Mouse (Mus musculus): Measurements from ENCODE around the gene Gal3st1. TPM values are rescaled to one million over a fixed set of nuclear protein-coding genes. Genes with fewer than 3 reads are reported as not detected.
"Not testable (repeated sequence)": the region's sequence is repeated elsewhere in the genome, so short reads cannot be mapped to it uniquely, and the experiment has no call there.

The Gal3st1 gene
- polyA plus RNA-seq, 1 experiment from 2014 or later, result 0.41 TPM

DNA sequence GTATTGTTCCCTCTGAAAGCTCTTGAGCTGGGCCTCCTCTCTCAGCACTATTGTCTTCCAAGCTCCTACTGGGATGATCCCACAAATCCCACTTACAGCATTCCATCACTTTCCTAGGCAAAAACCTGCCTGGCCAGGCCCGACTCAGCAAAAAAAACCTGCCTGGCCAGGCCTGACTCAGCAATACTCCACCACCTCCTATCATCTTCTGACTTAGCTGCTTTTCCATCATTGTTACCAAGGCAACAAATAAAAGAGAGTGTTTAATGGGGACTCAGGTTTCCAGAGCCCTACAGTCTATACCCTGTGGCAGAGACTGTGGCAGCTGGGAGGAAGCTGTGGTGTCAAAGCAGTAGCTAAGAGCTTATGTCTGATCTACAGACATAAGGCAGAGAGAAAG lies 29.2 kb downstream of the Gal3st1 start:
- Histone ChIP-seq H3K4me3 (ENCODE audit: low read depth, low read length) (no peak overlapping the region), H3K4me2 (ENCODE audit: low read depth, low read length, severe bottlenecking) (no peak overlapping the region), H3K9me3 (ENCODE audit: control insufficient read depth, low read length) (no peaks in the 10 kb centered on the region), H3K27ac (ENCODE audit: low read depth, low read length) (no peak overlapping the region), H3K36me3 (ENCODE audit: control insufficient read depth, insufficient read depth, low read length) (no peaks in the 10 kb centered on the region), H3K4me1 (replicated peaks; ENCODE audit: control insufficient read depth, insufficient read depth, low read length) (no peaks in the 10 kb centered on the region), H3K27me3 (ENCODE audit: control insufficient read depth, insufficient read depth, low read length) (no peaks in the 10 kb centered on the region), H3K9ac (ENCODE audit: low read length) (no peak overlapping the region)
- no peak for ATAC-seq (replicated peaks; ENCODE audit: low FRiP score)
- 74% methylated on average over 1 of the region's 1 CpGs for WGBS
- DNase-seq (ENCODE audit: low spot score), result no peak

DNA sequence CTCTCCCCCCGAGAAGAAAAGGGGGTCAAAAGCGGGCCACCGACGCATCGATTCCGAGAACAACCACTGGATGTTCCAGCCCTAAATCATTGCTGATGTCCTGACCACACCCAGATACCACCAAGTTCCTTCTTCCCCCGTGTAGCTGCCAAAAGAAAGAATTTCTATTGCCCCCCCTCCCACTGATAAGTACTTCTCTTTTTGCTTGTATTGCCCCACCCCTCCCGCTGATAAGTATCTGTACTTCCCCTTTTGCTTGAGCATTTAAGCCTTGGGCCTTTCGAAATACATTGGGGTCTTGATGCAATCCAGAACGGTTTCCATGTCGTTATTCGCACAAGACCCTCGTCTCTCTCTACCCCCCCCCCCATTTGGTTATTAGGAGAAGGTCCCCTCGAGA lies 32.4 kb downstream of the Gal3st1 start:
- not testable (repeated sequence) for H3K27ac ChIP-seq (ENCODE audit: low read depth, low read length); H3K4me2 ChIP-seq (ENCODE audit: low read depth, low read length, severe bottlenecking); H3K4me1 ChIP-seq (replicated peaks; ENCODE audit: control insufficient read depth, insufficient read depth, low read length); H3K9ac ChIP-seq (ENCODE audit: low read length); H3K36me3 ChIP-seq (ENCODE audit: control insufficient read depth, insufficient read depth, low read length); H3K4me3 ChIP-seq (ENCODE audit: low read depth, low read length); H3K27me3 ChIP-seq (ENCODE audit: control insufficient read depth, insufficient read depth, low read length); DNase-seq (ENCODE audit: low spot score); ATAC-seq (replicated peaks; ENCODE audit: low FRiP score); H3K9me3 ChIP-seq (ENCODE audit: control insufficient read depth, low read length)
- WGBS, result 92% methylated on average over 14 of the region's 14 CpGs

DNA sequence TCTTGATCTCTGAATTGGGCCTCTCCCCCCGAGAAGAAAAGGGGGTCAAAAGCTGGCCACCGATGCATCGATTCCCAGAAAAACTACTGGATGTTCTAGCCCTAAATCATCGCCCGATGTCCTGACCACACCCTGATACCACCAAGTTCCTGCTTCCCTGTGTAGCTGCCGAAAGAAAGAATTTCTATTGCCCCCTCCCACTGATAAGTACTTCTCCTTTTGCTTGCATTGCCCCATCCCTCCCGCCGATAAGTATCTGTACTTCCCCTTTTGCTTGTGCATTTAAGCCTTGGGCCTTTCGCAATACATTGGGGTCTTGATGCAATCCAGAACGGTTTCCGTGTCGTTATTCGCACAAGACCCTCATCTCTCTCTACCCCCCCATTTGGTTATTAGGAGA lies 38.7 kb downstream of the Gal3st1 start:
- H3K4me3 ChIP-seq (ENCODE audit: low read depth, low read length); H3K36me3 ChIP-seq (ENCODE audit: control insufficient read depth, insufficient read depth, low read length); H3K4me1 ChIP-seq (replicated peaks; ENCODE audit: control insufficient read depth, insufficient read depth, low read length); H3K27me3 ChIP-seq (ENCODE audit: control insufficient read depth, insufficient read depth, low read length); H3K27ac ChIP-seq (ENCODE audit: low read depth, low read length); H3K9me3 ChIP-seq (ENCODE audit: control insufficient read depth, low read length); ATAC-seq (replicated peaks; ENCODE audit: low FRiP score); DNase-seq (ENCODE audit: low spot score); H3K4me2 ChIP-seq (ENCODE audit: low read depth, low read length, severe bottlenecking); H3K9ac ChIP-seq (ENCODE audit: low read length): not testable (repeated sequence)
- 94% methylated on average over 13 of the region's 13 CpGs for WGBS

DNA sequence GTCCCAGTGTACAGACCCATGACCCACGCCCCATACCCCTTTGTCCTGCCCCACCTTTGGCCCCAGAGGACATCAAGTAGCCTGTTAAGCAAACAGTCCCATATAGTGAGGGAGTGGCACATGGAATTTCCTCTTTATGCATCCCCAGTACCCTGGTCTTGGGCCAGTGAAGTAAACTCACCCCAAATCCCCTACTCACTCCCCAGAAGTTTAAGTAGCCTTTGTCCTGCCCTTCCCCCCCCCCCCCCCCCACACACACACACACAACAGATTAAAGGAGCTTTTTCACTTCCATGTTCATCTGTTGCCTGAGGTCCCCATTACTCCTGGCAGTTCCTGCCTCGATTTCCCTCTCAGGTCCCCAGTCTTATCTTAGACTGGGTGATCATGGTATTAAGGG lies 39.9 kb downstream of the Gal3st1 start:
- no peak overlapping the region for H3K4me3 ChIP-seq (ENCODE audit: low read depth, low read length)
- no peaks in the 10 kb centered on the region for H3K4me1 ChIP-seq (replicated peaks; ENCODE audit: control insufficient read depth, insufficient read depth, low read length)
- ATAC-seq (replicated peaks; ENCODE audit: low FRiP score) (no peak), DNase-seq (ENCODE audit: low spot score) (no peak)
- H3K9me3 ChIP-seq (ENCODE audit: control insufficient read depth, low read length), result no peaks in the 10 kb centered on the region
- no peaks in the 10 kb centered on the region for H3K36me3 ChIP-seq (ENCODE audit: control insufficient read depth, insufficient read depth, low read length)
- WGBS, result 70% methylated on average over 2 of the region's 2 CpGs
- no peak overlapping the region for H3K4me2 ChIP-seq (ENCODE audit: low read depth, low read length, severe bottlenecking)
- no peak overlapping the region for H3K9ac ChIP-seq (ENCODE audit: low read length)
- H3K27me3 ChIP-seq (ENCODE audit: control insufficient read depth, insufficient read depth, low read length), result no peaks in the 10 kb centered on the region
- no peak overlapping the region for H3K27ac ChIP-seq (ENCODE audit: low read depth, low read length)

DNA sequence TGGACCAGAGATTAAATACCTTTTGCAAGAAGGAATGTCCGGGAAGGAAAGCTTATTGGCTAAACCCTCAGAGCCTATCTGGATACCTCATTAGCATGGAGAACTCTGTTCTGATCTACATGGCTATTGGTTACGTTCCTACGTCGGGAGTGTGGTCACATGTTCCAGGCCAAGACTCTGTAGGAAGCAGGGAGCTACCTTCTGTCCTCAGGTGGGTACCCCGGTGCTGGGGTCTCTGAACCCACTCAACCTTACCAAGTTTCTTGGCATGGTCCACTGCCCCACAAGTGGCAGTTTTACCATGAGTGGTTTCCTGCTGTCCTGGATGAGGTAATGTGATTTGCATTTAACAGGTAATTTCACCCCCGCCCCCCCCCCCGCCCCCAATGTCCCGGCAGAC lies 43.6 kb downstream of the Gal3st1 start:
- Histone ChIP-seq H3K27me3 (ENCODE audit: control insufficient read depth, insufficient read depth, low read length) (no peaks in the 10 kb centered on the region), H3K9ac (ENCODE audit: low read length) (no peak overlapping the region), H3K36me3 (ENCODE audit: control insufficient read depth, insufficient read depth, low read length) (no peaks in the 10 kb centered on the region), H3K27ac (ENCODE audit: low read depth, low read length) (no peak overlapping the region), H3K4me1 (replicated peaks; ENCODE audit: control insufficient read depth, insufficient read depth, low read length) (no peaks in the 10 kb centered on the region), H3K4me3 (ENCODE audit: low read depth, low read length) (no peak overlapping the region), H3K9me3 (ENCODE audit: control insufficient read depth, low read length) (no peaks in the 10 kb centered on the region), H3K4me2 (ENCODE audit: low read depth, low read length, severe bottlenecking) (no peak overlapping the region)
- ATAC-seq (replicated peaks; ENCODE audit: low FRiP score) (no peak), DNase-seq (ENCODE audit: low spot score) (no peak)
- 90% methylated on average over 8 of the region's 8 CpGs for WGBS

DNA sequence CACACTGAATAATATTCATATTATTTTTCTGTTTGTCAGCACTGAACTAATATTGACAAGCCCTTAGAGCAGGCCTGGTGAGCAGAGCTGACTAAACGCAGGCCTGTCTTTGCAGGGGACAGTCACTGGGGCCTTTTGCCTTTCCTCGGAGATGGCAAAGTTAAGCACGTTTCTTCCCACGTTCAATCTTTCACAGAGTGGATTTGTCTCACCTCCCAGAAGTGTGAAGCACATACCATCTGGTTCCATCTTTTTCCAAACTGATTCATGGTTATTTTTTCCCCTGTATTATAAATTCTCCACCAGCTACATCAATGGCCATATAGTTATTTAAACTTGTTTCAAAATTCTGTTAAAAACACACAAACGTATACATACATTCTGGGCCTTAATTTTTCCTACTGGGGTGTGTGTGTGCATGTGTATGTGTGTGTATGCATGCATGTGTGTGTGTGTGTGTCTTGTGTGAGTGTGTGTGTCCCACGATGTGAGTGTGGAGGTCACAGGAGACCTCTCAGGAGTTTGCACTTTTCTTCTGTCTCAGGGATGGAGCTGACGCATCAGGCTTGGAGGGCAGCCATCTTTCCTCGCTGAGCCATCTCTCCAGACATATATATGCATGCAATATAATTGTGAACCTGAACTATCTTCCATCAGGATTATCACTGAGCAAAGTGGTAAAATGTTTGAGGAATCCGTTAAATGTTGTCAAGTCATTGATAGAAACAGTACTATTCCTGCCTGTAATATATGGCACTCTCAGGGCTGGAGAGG lies 44.3 kb downstream of the Gal3st1 start:
- Histone ChIP-seq H3K9ac (ENCODE audit: low read length) (no peak overlapping the region), H3K27me3 (ENCODE audit: control insufficient read depth, insufficient read depth, low read length) (no peaks in the 10 kb centered on the region), H3K36me3 (ENCODE audit: control insufficient read depth, insufficient read depth, low read length) (no peaks in the 10 kb centered on the region), H3K4me3 (ENCODE audit: low read depth, low read length) (no peak overlapping the region), H3K27ac (ENCODE audit: low read depth, low read length) (no peak overlapping the region), H3K9me3 (ENCODE audit: control insufficient read depth, low read length) (no peaks in the 10 kb centered on the region), H3K4me2 (ENCODE audit: low read depth, low read length, severe bottlenecking) (no peak overlapping the region), H3K4me1 (replicated peaks; ENCODE audit: control insufficient read depth, insufficient read depth, low read length) (no peaks in the 10 kb centered on the region)
- DNase-seq (ENCODE audit: low spot score), result no peak
- 84% methylated on average over 9 of the region's 9 CpGs for WGBS
- no peak for ATAC-seq (replicated peaks; ENCODE audit: low FRiP score)

DNA sequence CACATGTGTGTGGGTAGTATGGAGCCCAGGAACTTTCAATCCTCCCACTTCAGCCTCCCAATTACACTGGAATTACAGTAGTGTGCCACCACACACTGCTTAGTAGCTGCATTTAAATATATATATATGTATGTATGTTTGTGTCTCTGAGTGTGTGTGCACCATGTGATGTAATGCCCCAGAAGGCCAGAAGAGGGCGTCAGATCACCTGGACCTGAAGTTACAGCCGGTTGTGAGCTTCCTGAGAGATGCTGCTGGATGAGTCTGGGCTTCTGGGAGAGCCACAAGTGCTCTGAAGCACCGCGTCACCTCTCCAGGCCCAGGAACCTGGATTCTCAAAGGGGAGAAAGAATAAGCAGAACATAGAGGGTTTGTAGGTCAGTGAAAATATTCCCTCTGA lies 45.9 kb downstream of the Gal3st1 start:
- Histone ChIP-seq H3K4me2 (ENCODE audit: low read depth, low read length, severe bottlenecking) (no peak overlapping the region), H3K36me3 (ENCODE audit: control insufficient read depth, insufficient read depth, low read length) (no peaks in the 10 kb centered on the region), H3K9me3 (ENCODE audit: control insufficient read depth, low read length) (no peaks in the 10 kb centered on the region), H3K9ac (ENCODE audit: low read length) (no peak overlapping the region), H3K4me3 (ENCODE audit: low read depth, low read length) (no peak overlapping the region), H3K4me1 (replicated peaks; ENCODE audit: control insufficient read depth, insufficient read depth, low read length) (no peaks in the 10 kb centered on the region), H3K27me3 (ENCODE audit: control insufficient read depth, insufficient read depth, low read length) (no peaks in the 10 kb centered on the region), H3K27ac (ENCODE audit: low read depth, low read length) (no peak overlapping the region)
- DNase-seq (ENCODE audit: low spot score) (no peak), ATAC-seq (replicated peaks; ENCODE audit: low FRiP score) (no peak)
- 66% methylated on average over 4 of the region's 4 CpGs for WGBS

DNA sequence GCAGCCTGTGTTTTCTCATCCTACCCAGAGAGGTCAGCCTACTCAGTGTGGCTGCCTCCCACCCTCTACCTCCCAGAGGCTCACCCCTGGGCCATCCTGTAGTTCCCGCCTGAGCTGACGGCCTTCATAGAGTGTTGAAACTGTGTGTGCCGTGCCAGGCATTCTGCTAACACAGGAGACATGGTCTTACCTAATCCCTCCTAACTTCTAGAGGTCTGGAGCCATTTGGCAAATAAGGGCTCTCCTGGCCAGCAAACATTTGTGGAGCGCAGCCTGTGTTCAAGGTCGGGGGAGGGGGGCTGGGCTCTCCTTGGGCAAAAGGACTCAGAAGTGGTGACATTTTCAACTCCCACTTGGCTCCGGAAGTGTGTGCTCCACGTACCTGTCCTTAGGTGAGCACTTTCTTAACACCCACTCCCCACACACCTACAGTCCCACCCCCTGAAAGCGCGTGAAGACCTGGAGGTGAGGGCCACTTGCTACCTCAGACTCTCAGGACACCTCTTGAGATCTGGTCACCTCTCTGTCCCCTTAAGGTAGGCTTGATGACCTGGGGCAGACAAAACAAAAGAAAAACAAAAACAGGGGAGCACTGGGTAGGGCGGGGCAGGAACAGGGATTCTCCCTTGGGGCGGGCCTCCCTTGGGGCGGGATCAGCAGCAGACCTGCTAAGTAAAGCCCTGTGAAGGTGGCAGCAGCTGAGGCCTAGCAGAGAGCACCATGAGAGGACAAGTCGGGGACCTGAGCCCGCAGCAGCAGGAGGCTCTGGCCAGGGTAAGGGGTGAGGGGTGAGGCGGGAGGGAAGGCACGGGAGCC lies 47.9 kb downstream of the Gal3st1 start, which contains the start of gene Sec14l4:
Sec14l4 (plus strand) TSS at position 337 of the 816 bp plus-strand sequence.
- Histone ChIP-seq H3K4me1 (replicated peaks; ENCODE audit: control insufficient read depth, insufficient read depth, low read length) (no peaks in the 10 kb centered on the region), H3K36me3 (ENCODE audit: control insufficient read depth, insufficient read depth, low read length) (no peaks in the 10 kb centered on the region), H3K27ac (ENCODE audit: low read depth, low read length) (no peak within 1 kb of the TSS), H3K9ac (ENCODE audit: low read length) (no peak within 1 kb of the TSS), H3K4me2 (ENCODE audit: low read depth, low read length, severe bottlenecking) (no peak within 1 kb of the TSS), H3K9me3 (ENCODE audit: control insufficient read depth, low read length) (no peaks in the 10 kb centered on the region), H3K27me3 (ENCODE audit: control insufficient read depth, insufficient read depth, low read length) (no peaks in the 10 kb centered on the region), H3K4me3 (ENCODE audit: low read depth, low read length) (no peak within 1 kb of the TSS)
- WGBS, result 38% methylated on average over 16 of the region's 16 CpGs
- DNase-seq (ENCODE audit: low spot score) (no peak), ATAC-seq (replicated peaks; ENCODE audit: low FRiP score) (no peak)
